Mouse (Mus musculus) midbrain, embryonic 13.5 days (tissue): ENCODE results near the gene Nr1i3. TPM values are rescaled to one million over a fixed set of nuclear protein-coding genes. Genes with fewer than 3 reads are reported as not detected.

Experiments
- ATAC-seq: fragments of 200-750 bp; cut with Nextera tagmentation; 2 replicates; pipeline ENCODE4 v1.8.0; 2017; ENCODE audit warnings: mild to moderate bottlenecking, moderate TSS enrichment, moderate library complexity
- H3K27ac ChIP-seq: fragments of 300-500 bp; sonication (generic); 2 replicates; pipeline ENCODE4 v1.5.1; 2015; ENCODE audit warnings: inconsistent platforms, mild to moderate bottlenecking, moderate library complexity
- H3K27me3 ChIP-seq: fragments of 300-500 bp; sonication (generic); 2 replicates; pipeline ENCODE4 v1.6.1; 2015; ENCODE audit warnings: mild to moderate bottlenecking, inconsistent platforms
- H3K36me3 ChIP-seq: fragments of 300-500 bp; sonication (generic); 2 replicates; pipeline ENCODE4 v1.6.1; 2015; ENCODE audit warnings: mild to moderate bottlenecking, inconsistent platforms
- H3K4me1 ChIP-seq: fragments of 300-500 bp; sonication (generic); replicated peaks from 2 replicates; pipeline ENCODE4 v1.6.1; 2015; ENCODE audit warnings: inconsistent platforms
- H3K4me2 ChIP-seq: fragments of 300-500 bp; sonication (generic); replicated peaks from 2 replicates; pipeline ENCODE4 v1.6.1; 2015; ENCODE audit warnings: moderate library complexity, mild to moderate bottlenecking, inconsistent platforms
- H3K4me3 ChIP-seq: fragments of 300-500 bp; sonication (generic); replicated peaks from 2 replicates; pipeline ENCODE4 v1.5.1; 2015; ENCODE audit warnings: mild to moderate bottlenecking, inconsistent platforms
- H3K9ac ChIP-seq: fragments of 300-500 bp; sonication (generic); replicated peaks from 2 replicates; pipeline ENCODE4 v1.6.1; 2015; ENCODE audit warnings: mild to moderate bottlenecking, inconsistent platforms
- H3K9me3 ChIP-seq: fragments of 300-500 bp; sonication (generic); 2 replicates; pipeline ENCODE4 v1.6.1; 2016; ENCODE audit warnings: mild to moderate bottlenecking, inconsistent platforms
- WGBS: fragments of 180-500 bp; shearing (Covaris S2); methylation state at CpG from one replicate; pipeline ENCODE4 v1.1.7; 2015; 5-methylcytosine and 5-hydroxymethylcytosine counted together
- polyA plus RNA-seq: library from polyadenylated mRNA; unstranded; fragments of >200 nt; fragmentation: Nextera tagmentation; extraction: Ambion mirVana; gene quantifications from 2 replicates; pipeline ENCODE4 v1.2.1, GENCODE M21; 2015

The Nr1i3 gene
- polyA plus RNA-seq, result 0.30 and 0.42 TPM in 2 replicates

- Histone ChIP-seq H3K4me3 (no peak within 1 kb of the TSS), H3K36me3 (peaks cover 17% of the 10 kb centered on the region; the same call in 1 of the 2 replicates), H3K4me1 (no peaks in the 10 kb centered on the region), H3K27ac (no peak within 1 kb of the TSS), H3K9me3 (no peaks in the 10 kb centered on the region), H3K9ac (no peak within 1 kb of the TSS), H3K4me2 (no peak within 1 kb of the TSS), H3K27me3 (no peaks in the 10 kb centered on the region)
- WGBS, result 67% methylated on average over 10 of the region's 10 CpGs
- no peak for ATAC-seq
These were observed at the start of gene Nr1i3 for GRCm38 (mm10) chr1:171213801-171214496. Gene Nr1i3, plus strand, starts transcription at chr1:171213970.

GRCm38 (mm10) chr1:171164258-171164657, 49.5 kb upstream of the Nr1i3 start:
- Histone ChIP-seq H3K4me3 (no peak overlapping the region), H3K4me2 (no peak overlapping the region), H3K27ac (no peak overlapping the region), H3K4me1 (peaks cover 8% of the 10 kb centered on the region; the same call in 1 of the 2 replicates), H3K9me3 (no peaks in the 10 kb centered on the region), H3K9ac (no peak overlapping the region), H3K36me3 (no peaks in the 10 kb centered on the region), H3K27me3 (peaks cover 20% of the 10 kb centered on the region)
- WGBS, result 41% methylated on average over 3 of the region's 3 CpGs
- ATAC-seq, result no peak

GRCm38 (mm10) chr1:171165629-171166345, 48.0 kb upstream of the Nr1i3 start:
- ATAC-seq, result no peak
- no peak overlapping the region for H3K4me3 ChIP-seq
- no peak overlapping the region for H3K27ac ChIP-seq
- H3K4me1 ChIP-seq, result no peaks in the 10 kb centered on the region
- no peak overlapping the region for H3K9ac ChIP-seq
- no peaks in the 10 kb centered on the region for H3K9me3 ChIP-seq
- H3K4me2 ChIP-seq, result no peak overlapping the region
- H3K36me3 ChIP-seq, result no peaks in the 10 kb centered on the region
- 0 out of 2 replicates have a peak, but pooled peaks cover 6% of the 10 kb centered on the region for H3K27me3 ChIP-seq
- 78% methylated on average over 5 of the region's 5 CpGs for WGBS

GRCm38 (mm10) chr1:171168906-171169305, 44.9 kb upstream of the Nr1i3 start:
- Histone ChIP-seq H3K4me2 (no peak overlapping the region), H3K27me3 (no peaks in the 10 kb centered on the region), H3K9me3 (no peaks in the 10 kb centered on the region), H3K36me3 (no peaks in the 10 kb centered on the region), H3K9ac (no peak overlapping the region), H3K27ac (no peak overlapping the region), H3K4me3 (no peak overlapping the region), H3K4me1 (no peaks in the 10 kb centered on the region)
- ATAC-seq, result no peak
- WGBS, result 92% methylated on average over 12 of the region's 12 CpGs

GRCm38 (mm10) chr1:171169913-171170312, 43.9 kb upstream of the Nr1i3 start:
- Histone ChIP-seq H3K27me3 (no peaks in the 10 kb centered on the region), H3K9me3 (no peaks in the 10 kb centered on the region), H3K27ac (no peak overlapping the region), H3K36me3 (no peaks in the 10 kb centered on the region), H3K4me3 (no peak overlapping the region), H3K4me2 (no peak overlapping the region), H3K9ac (no peak overlapping the region), H3K4me1 (no peaks in the 10 kb centered on the region)
- 64% methylated on average over 3 of the region's 3 CpGs for WGBS
- ATAC-seq, result no peak

GRCm38 (mm10) chr1:171171138-171171537, 42.6 kb upstream of the Nr1i3 start:
- H3K27me3 ChIP-seq, result no peaks in the 10 kb centered on the region

GRCm38 (mm10) chr1:171172779-171173178, 41.0 kb upstream of the Nr1i3 start:
- WGBS, result 94% methylated on average over 8 of the region's 8 CpGs
- Histone ChIP-seq H3K36me3 (no peaks in the 10 kb centered on the region), H3K27ac (no peak overlapping the region), H3K9me3 (no peaks in the 10 kb centered on the region), H3K4me2 (no peak overlapping the region), H3K4me3 (no peak overlapping the region), H3K9ac (no peak overlapping the region), H3K4me1 (no peaks in the 10 kb centered on the region), H3K27me3 (no peaks in the 10 kb centered on the region)
- no peak for ATAC-seq

More at GRCm38 (mm10) chr1:171171138-171171537, 42.6 kb upstream of the Nr1i3 start:
- Histone ChIP-seq H3K27ac (no peak overlapping the region), H3K4me2 (no peak overlapping the region), H3K4me1 (no peaks in the 10 kb centered on the region), H3K9me3 (no peaks in the 10 kb centered on the region), H3K4me3 (no peak overlapping the region), H3K9ac (no peak overlapping the region), H3K36me3 (no peaks in the 10 kb centered on the region)
- WGBS, result 66% methylated on average over 3 of the region's 3 CpGs
- no peak for ATAC-seq

GRCm38 (mm10) chr1:171179487-171180171, 34.1 kb upstream of the Nr1i3 start:
- no peaks in the 10 kb centered on the region for H3K27me3 ChIP-seq
- H3K4me2 ChIP-seq, result no peak overlapping the region
- no peak overlapping the region for H3K4me3 ChIP-seq
- 85% methylated on average over 5 of the region's 5 CpGs for WGBS
- no peaks in the 10 kb centered on the region for H3K9me3 ChIP-seq
- no peak overlapping the region for H3K27ac ChIP-seq
- no peak overlapping the region for H3K9ac ChIP-seq
- H3K4me1 ChIP-seq, result no peaks in the 10 kb centered on the region
- ATAC-seq, result no peak
- no peaks in the 10 kb centered on the region for H3K36me3 ChIP-seq

- H3K4me2 ChIP-seq, result no peak overlapping the region
These were observed 30.7 kb upstream of the Nr1i3 start for GRCm38 (mm10) chr1:171183025-171183424.

GRCm38 (mm10) chr1:171183620-171184019, 30.1 kb upstream of the Nr1i3 start:
- no peak for ATAC-seq
- 75% methylated on average over 3 of the region's 3 CpGs for WGBS
- peaks cover 12% of the 10 kb centered on the region for H3K4me1 ChIP-seq
- H3K9ac ChIP-seq, result no peak overlapping the region
- H3K4me3 ChIP-seq, result no peak overlapping the region
- no peak overlapping the region for H3K4me2 ChIP-seq
- H3K27ac ChIP-seq, result no peak overlapping the region
- H3K36me3 ChIP-seq, result no peaks in the 10 kb centered on the region
- H3K9me3 ChIP-seq, result no peaks in the 10 kb centered on the region
- H3K27me3 ChIP-seq, result no peaks in the 10 kb centered on the region

More at GRCm38 (mm10) chr1:171183025-171183424, 30.7 kb upstream of the Nr1i3 start:
- H3K27me3 ChIP-seq, result no peaks in the 10 kb centered on the region
- H3K9ac ChIP-seq, result no peak overlapping the region
- H3K4me1 ChIP-seq, result peaks cover 6% of the 10 kb centered on the region
- H3K4me3 ChIP-seq, result no peak overlapping the region
- 83% methylated on average over 3 of the region's 3 CpGs for WGBS
- ATAC-seq, result no peak
- H3K36me3 ChIP-seq, result no peaks in the 10 kb centered on the region
- no peaks in the 10 kb centered on the region for H3K9me3 ChIP-seq
- H3K27ac ChIP-seq, result no peak overlapping the region

GRCm38 (mm10) chr1:171184314-171184713, 29.5 kb upstream of the Nr1i3 start:
- H3K4me3 ChIP-seq, result no peak overlapping the region
- H3K4me1 ChIP-seq, result peaks cover 18% of the 10 kb centered on the region
- H3K4me2 ChIP-seq, result no peak overlapping the region
- no peak overlapping the region for H3K27ac ChIP-seq
- no peaks in the 10 kb centered on the region for H3K9me3 ChIP-seq
- H3K9ac ChIP-seq, result no peak overlapping the region
- WGBS, result 92% methylated on average over 7 of the region's 7 CpGs
- no peaks in the 10 kb centered on the region for H3K27me3 ChIP-seq
- no peak for ATAC-seq
- no peaks in the 10 kb centered on the region for H3K36me3 ChIP-seq

GRCm38 (mm10) chr1:171185655-171186054, 28.1 kb upstream of the Nr1i3 start:
- 78% methylated on average over 8 of the region's 8 CpGs for WGBS
- peaks cover 25% of the 10 kb centered on the region for H3K4me1 ChIP-seq
- H3K9ac ChIP-seq, result no peak overlapping the region
- no peak overlapping the region for H3K27ac ChIP-seq
- no peaks in the 10 kb centered on the region for H3K36me3 ChIP-seq
- no peak for ATAC-seq
- H3K4me2 ChIP-seq, result no peak overlapping the region
- no peaks in the 10 kb centered on the region for H3K9me3 ChIP-seq
- peaks cover 3% of the 10 kb centered on the region; the same call in 1 of the 2 replicates for H3K27me3 ChIP-seq
- H3K4me3 ChIP-seq, result no peak overlapping the region
